ENCODE assay signal across 12 mouse cellular contexts in the genomic region with DNA sequence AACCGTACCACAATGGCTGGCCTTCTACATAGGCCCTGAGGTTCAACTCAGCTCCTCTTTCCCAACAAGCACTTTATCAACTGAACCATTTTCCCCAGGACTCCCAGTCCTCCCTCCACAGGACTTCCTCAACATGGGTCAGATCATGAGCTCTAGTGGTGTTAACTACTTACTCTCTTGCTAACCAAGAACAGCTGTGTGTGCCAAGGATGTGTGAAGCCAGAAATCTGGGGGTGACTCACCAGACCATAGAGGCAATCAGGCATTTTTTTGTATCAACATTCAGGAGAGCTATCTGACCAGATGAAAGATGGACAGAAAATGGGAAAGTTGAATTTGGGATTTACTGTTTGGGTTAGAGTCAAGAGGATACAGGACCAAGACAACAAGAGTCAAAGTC.
"Had no signal": no experiment of that assay in that cellular context is flagged by ENCODE, and none has a peak within 500 bp of the region (broad histone marks: within the 10 kb centered on the region; RNA-seq: fewer than 3 reads in every experiment).

No protein-coding gene starts in this region.

- H3K4me3 ChIP-seq: midbrain, embryonic 10.5 days; midbrain, embryonic 12.5 days; neural tube, embryonic 12.5 days had no signal

- H3K36me3 ChIP-seq: midbrain, embryonic 10.5 days; midbrain, embryonic 12.5 days; neural tube, embryonic 12.5 days had no signal

- H3K27ac ChIP-seq: midbrain, embryonic 10.5 days; midbrain, embryonic 12.5 days; neural tube, embryonic 12.5 days had no signal

- H3K9ac ChIP-seq: lung, embryonic 14.5 days; midbrain, embryonic 12.5 days; neural tube, embryonic 12.5 days had no signal

- DNase-seq: lung, adult 18-20 months; lung, embryonic 14.5 days; lung, postnatal 10 days; lung, postnatal 4 days; right cerebral cortex, adult 18-20 months; thymus, adult 18-20 months; thymus, postnatal 14 days; thymus, postnatal 36 days had no signal

- H3K9me3 ChIP-seq: midbrain, embryonic 10.5 days; midbrain, embryonic 12.5 days; neural tube, embryonic 12.5 days had no signal

- ATAC-seq: midbrain, embryonic 16.5 days had no signal

- H3K27me3 ChIP-seq: neural tube, embryonic 12.5 days had no signal

- H3K4me2 ChIP-seq: lung, embryonic 14.5 days; midbrain, embryonic 12.5 days; neural tube, embryonic 12.5 days had no signal

- H3K4me1 ChIP-seq: neural tube, embryonic 12.5 days had no signal
